Mouse (Mus musculus) MEL (cell line): ENCODE data around the gene Ada. TPM values are rescaled to one million over a fixed set of nuclear protein-coding genes. Genes with fewer than 3 reads are reported as not detected.

ENCODE experiments used
- DNase-seq: peaks from one replicate; pipeline ENCODE4 v3.0.0; 2011; ENCODE audit warnings: low read depth, low spot score
- H3K27ac ChIP-seq: 2 replicates; pipeline ENCODE4 v1.5.1; 2012; ENCODE audit warnings: low read depth, mild to moderate bottlenecking, control low read depth, low read length, moderate library complexity; ENCODE audit not compliant: control insufficient read depth
- H3K27me3 ChIP-seq, 2 experiments: fragments of 150-350 bp in 1 of 2; sonication (generic) in 1 of 2; 2 replicates each; pipeline ENCODE4 v1.6.1; 2012; ENCODE audit warnings: low read length in 2 of 2, mild to moderate bottlenecking in 2 of 2, improper control_type of control experiment in 1 of 2, moderate library complexity in 1 of 2; ENCODE audit not compliant: insufficient read depth in 2 of 2, control insufficient read depth in 1 of 2
- H3K36me3 ChIP-seq, 2 experiments: 2 replicates each; pipeline ENCODE4 v1.6.1; 2012 to 2014; ENCODE audit warnings: low read length in 2 of 2, improper control_type of control experiment in 1 of 2, inconsistent platforms in 1 of 2, mild to moderate bottlenecking in 1 of 2; ENCODE audit not compliant: insufficient read depth in 2 of 2, control insufficient read depth in 1 of 2
- H3K4me1 ChIP-seq, 2 experiments: fragments of 150-350 bp in 1 of 2; sonication (generic) in 1 of 2; 2 replicates each; pipeline ENCODE4 v1.6.1; 2012; ENCODE audit warnings: low read length in 2 of 2, improper control_type of control experiment in 1 of 2, mild to moderate bottlenecking in 1 of 2; ENCODE audit not compliant: insufficient read depth in 2 of 2, control insufficient read depth in 1 of 2
- H3K4me3 ChIP-seq, 2 experiments: fragments of 150-350 bp in 1 of 2; sonication (generic) in 1 of 2; 2 replicates each; pipeline ENCODE4 v1.5.1; 2012; ENCODE audit warnings: low read depth in 2 of 2, low read length in 2 of 2, mild to moderate bottlenecking in 2 of 2, moderate library complexity in 2 of 2, control low read depth in 1 of 2, improper control_type of control experiment in 1 of 2; ENCODE audit not compliant: control insufficient read depth in 1 of 2, insufficient read depth in 1 of 2
- H3K79me2 ChIP-seq: 2 replicates; pipeline ENCODE4 v1.6.1; 2012; ENCODE audit warnings: mild to moderate bottlenecking, low read length, moderate library complexity; ENCODE audit not compliant: control insufficient read depth, poor library complexity, insufficient read depth
- H3K9ac ChIP-seq: 2 replicates; pipeline ENCODE4 v1.6.1; 2012; ENCODE audit warnings: low read depth, mild to moderate bottlenecking, control low read depth, low read length, moderate library complexity; ENCODE audit not compliant: control insufficient read depth, poor library complexity, severe bottlenecking
- H3K9me3 ChIP-seq: fragments of 150-350 bp; sonication (generic); replicated peaks from 2 replicates; pipeline ENCODE4 v1.6.1; 2012; ENCODE audit warnings: mild to moderate bottlenecking, low read length, improper control_type of control experiment, moderate library complexity; ENCODE audit not compliant: insufficient read depth
- CHD1 ChIP-seq: IDR thresholded peaks from 2 replicates; pipeline ENCODE4 v1.6.1; 2012; ENCODE audit warnings: low read depth, mild to moderate bottlenecking, inconsistent platforms, low read length, improper control_type of control experiment
- CHD2 ChIP-seq: IDR thresholded peaks from 2 replicates; pipeline ENCODE4 v1.6.1; 2011; ENCODE audit warnings: low read length, improper control_type of control experiment
- ELF1 ChIP-seq: IDR thresholded peaks from 2 replicates; pipeline ENCODE4 v1.6.1; 2014; ENCODE audit warnings: low read depth, mild to moderate bottlenecking, inconsistent platforms, low read length, improper control_type of control experiment, moderate library complexity
- ETS1 ChIP-seq: IDR thresholded peaks from 2 replicates; pipeline ENCODE4 v1.6.1; 2012; ENCODE audit warnings: low read depth, mild to moderate bottlenecking, inconsistent platforms, low read length, improper control_type of control experiment, moderate library complexity
- GABPA ChIP-seq: IDR thresholded peaks from 2 replicates; pipeline ENCODE4 v1.6.1; 2012; ENCODE audit warnings: low read depth, mild to moderate bottlenecking, inconsistent platforms, low read length, improper control_type of control experiment, moderate library complexity
- GATA1 ChIP-seq: IDR thresholded peaks from 2 replicates; pipeline ENCODE4 v1.6.1; 2011; ENCODE audit warnings: low read depth, low read length, improper control_type of control experiment
- HCFC1 ChIP-seq: IDR thresholded peaks from 2 replicates; pipeline ENCODE4 v1.6.1; 2012; ENCODE audit warnings: low read depth, mild to moderate bottlenecking, inconsistent platforms, low read length, improper control_type of control experiment, moderate library complexity
- MAX ChIP-seq: IDR thresholded peaks from 2 replicates; pipeline ENCODE4 v1.6.1; 2011; ENCODE audit warnings: low read length, improper control_type of control experiment
- MXI1 ChIP-seq: IDR thresholded peaks from 2 replicates; pipeline ENCODE4 v1.6.1; 2011; ENCODE audit warnings: mild to moderate bottlenecking, low read depth, low read length, improper control_type of control experiment
- MYB ChIP-seq: IDR thresholded peaks from 2 replicates; pipeline ENCODE4 v1.6.1; 2011; ENCODE audit warnings: mild to moderate bottlenecking, low read depth, low read length, improper control_type of control experiment
- NELFE ChIP-seq: IDR thresholded peaks from 2 replicates; pipeline ENCODE4 v1.6.1; 2011; ENCODE audit warnings: low read depth, low read length, improper control_type of control experiment
- NRF1 ChIP-seq: IDR thresholded peaks from 2 replicates; pipeline ENCODE4 v1.6.1; 2014; ENCODE audit warnings: low read depth, mild to moderate bottlenecking, inconsistent platforms, low read length, improper control_type of control experiment, moderate library complexity; ENCODE audit not compliant: poor library complexity, insufficient read depth, severe bottlenecking
- POLR2A ChIP-seq, 2 experiments: IDR thresholded peaks; 2 replicates each; pipeline ENCODE4 v1.6.1; 2011 to 2012; ENCODE audit warnings: low read length in 2 of 2, mild to moderate bottlenecking in 2 of 2, control low read depth in 1 of 2, improper control_type of control experiment in 1 of 2, low read depth in 1 of 2, moderate library complexity in 1 of 2; ENCODE audit not compliant: control insufficient read depth in 1 of 2, insufficient read depth in 1 of 2, poor library complexity in 1 of 2
- POLR2AphosphoS2 ChIP-seq: IDR thresholded peaks from 2 replicates; pipeline ENCODE4 v1.6.1; 2011; ENCODE audit warnings: low read length, improper control_type of control experiment
- RCOR1 ChIP-seq: IDR thresholded peaks from 2 replicates; pipeline ENCODE4 v1.6.1; 2012; ENCODE audit warnings: low read depth, mild to moderate bottlenecking, inconsistent platforms, low read length, improper control_type of control experiment
- SIN3A ChIP-seq: IDR thresholded peaks from 2 replicates; pipeline ENCODE4 v1.6.1; 2012; ENCODE audit warnings: low read length, improper control_type of control experiment, inconsistent platforms
- USF2 ChIP-seq, 2 experiments: IDR thresholded peaks; 2 replicates each; pipeline ENCODE4 v1.6.1; 2011 to 2012; ENCODE audit warnings: improper control_type of control experiment in 2 of 2, low read length in 2 of 2, borderline replicate concordance in 1 of 2, inconsistent platforms in 1 of 2, low read depth in 1 of 2, mild to moderate bottlenecking in 1 of 2; ENCODE audit not compliant: insufficient read depth in 1 of 2
- ZC3H11A ChIP-seq: IDR thresholded peaks from 2 replicates; pipeline ENCODE4 v1.6.1; 2012; ENCODE audit warnings: low read depth, mild to moderate bottlenecking, inconsistent platforms, low read length, improper control_type of control experiment
- ZKSCAN1 ChIP-seq: IDR thresholded peaks from 2 replicates; pipeline ENCODE4 v1.6.1; 2012; ENCODE audit warnings: low read depth, mild to moderate bottlenecking, inconsistent platforms, low read length, improper control_type of control experiment, moderate library complexity
- ZMIZ1 ChIP-seq: IDR thresholded peaks from 2 replicates; pipeline ENCODE4 v1.6.1; 2012; ENCODE audit warnings: low read depth, mild to moderate bottlenecking, inconsistent platforms, low read length, improper control_type of control experiment, moderate library complexity
- ZNF384 ChIP-seq: IDR thresholded peaks from 2 replicates; pipeline ENCODE4 v1.6.1; 2012; ENCODE audit warnings: low read depth, mild to moderate bottlenecking, inconsistent platforms, low read length, improper control_type of control experiment
- polyA plus RNA-seq, 2 experiments: library from polyadenylated mRNA; stranded (reverse) in 1 of 2; unstranded in 1 of 2; fragments of >175 nt in 1 of 2; fragments of >200 nt in 1 of 2; gene quantifications; 2 replicates each; pipeline versions ENCODE4 v1.2.1 to v1.2.4; 2012; ENCODE audit warnings: low replicate concordance in 2 of 2, low read depth in 1 of 2; ENCODE audit not compliant: insufficient read length in 2 of 2, insufficient read depth in 1 of 2, missing spikeins in 1 of 2
- total RNA-seq: library from RNA; depleted of rRNA; stranded (reverse); fragments of 300-350 nt; gene quantifications from 2 replicates; pipeline ENCODE4 v1.2.3, GENCODE M21; 2012

Gene Ada
- total and polyA plus RNA-seq, 3 experiments, result 35.1 to 36.5 TPM; not detected in 1

DNA sequence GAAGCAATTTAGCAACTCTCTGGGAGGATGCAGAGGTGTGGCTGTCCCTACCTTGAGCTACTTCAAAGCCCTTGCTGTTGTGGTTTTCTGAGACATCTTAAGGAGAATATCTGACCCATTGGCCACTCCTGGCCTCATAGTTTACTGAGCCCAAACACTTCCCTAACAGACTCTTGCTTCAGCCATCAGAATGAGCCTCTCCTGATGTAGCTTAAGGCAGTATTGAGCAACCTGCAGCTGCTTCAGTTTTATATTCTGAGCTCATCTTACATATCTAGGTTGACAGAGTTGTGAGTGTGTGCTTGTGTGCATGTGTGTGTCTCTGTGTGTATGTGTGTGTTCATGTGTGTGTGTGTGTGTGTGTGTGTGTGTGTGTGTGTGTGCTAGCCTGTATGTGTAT, 16.2 kb upstream of the Ada start:
- Histone ChIP-seq H3K9me3 (no peaks in the 10 kb centered on the region), H3K27me3 (peaks cover 14 to 20% of the 10 kb centered on the region in 2 experiments), H3K36me3 (no peaks in the 10 kb centered on the region), H3K79me2 (no peaks in the 10 kb centered on the region; the same call in 1 of the 2 replicates), H3K9ac (no peak overlapping the region), H3K4me3 (no peak overlapping the region), H3K4me1 (no peaks in the 10 kb centered on the region), H3K27ac (no peak overlapping the region)
- TF ChIP-seq NELFE (no peak), MAX (no peak), POLR2AphosphoS2 (no peak), ZC3H11A (no peak), ELF1 (no peak)
- no peak for DNase-seq

DNA sequence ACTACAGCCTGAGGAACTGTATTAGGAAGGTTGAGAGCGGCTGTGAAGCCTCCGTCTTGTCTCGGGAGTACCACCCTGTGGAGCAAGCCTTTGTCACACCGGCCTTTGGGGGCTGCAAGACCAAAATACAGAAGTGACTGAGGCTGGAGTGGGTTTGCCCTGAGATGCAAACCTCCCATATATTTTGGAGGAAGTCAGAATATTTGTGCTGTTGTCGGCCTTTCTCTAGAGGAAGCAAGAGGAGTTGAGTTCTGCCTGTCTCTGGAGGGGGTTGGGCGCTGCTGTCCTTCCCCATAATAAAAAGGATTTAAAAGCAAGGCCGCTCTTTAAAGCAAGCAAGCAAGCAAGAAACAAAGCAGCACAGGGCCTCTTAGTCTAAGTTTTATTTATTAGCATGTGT, 11.4 kb upstream of the Ada start:
- Histone ChIP-seq H3K27ac (no peak overlapping the region), H3K9me3 (no peaks in the 10 kb centered on the region), H3K9ac (no peak overlapping the region)
- TF ChIP-seq CHD1 (no peak), POLR2A (IDR thresholded peaks at IDR 0.05; ENCODE audit: control insufficient read depth in 1 of 2, insufficient read depth in 1 of 2, low read depth in 1 of 2, low read length in 2 of 2, poor library complexity in 1 of 2) (no peak)
- TF ChIP-seq, all 39 proteins: peak for 0
- no peak for DNase-seq
- Histone ChIP-seq H3K4me3 (no peak overlapping the region), H3K27me3 (peaks cover 6 to 9% of the 10 kb centered on the region in 2 experiments), H3K36me3 (no peaks in the 10 kb centered on the region), H3K4me1 (no peaks in the 10 kb centered on the region), H3K79me2 (no peaks in the 10 kb centered on the region; the same call in 1 of the 2 replicates)

DNA sequence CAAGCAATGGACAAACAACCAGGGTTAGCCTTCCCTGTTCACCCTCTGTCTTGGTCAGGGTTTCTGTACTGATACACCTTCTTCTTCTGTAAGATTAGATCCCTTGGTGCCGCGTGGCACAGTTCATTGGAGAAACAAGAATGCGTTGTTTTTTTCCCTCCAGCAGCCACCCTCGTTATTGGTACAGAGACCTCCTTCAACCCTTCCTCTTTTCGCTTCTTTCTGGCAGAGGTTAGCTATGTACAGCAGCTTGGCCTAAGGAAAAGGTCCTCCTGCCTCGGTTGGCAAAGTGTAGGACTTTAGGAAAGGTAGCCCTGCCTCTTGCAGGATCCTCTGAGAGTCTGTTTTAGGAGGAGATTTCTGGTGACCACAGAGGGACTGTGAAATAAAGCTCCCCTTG, 10.6 kb upstream of the Ada start:
- TF ChIP-seq ZNF384, result no peak
- TF ChIP-seq GATA1, result no peak
- TF ChIP-seq ZKSCAN1, result no peak
- DNase-seq, result no peak
- Histone ChIP-seq H3K36me3 (no peaks in the 10 kb centered on the region), H3K4me1 (no peaks in the 10 kb centered on the region), H3K9me3 (no peaks in the 10 kb centered on the region), H3K27ac (no peak overlapping the region), H3K9ac (no peak overlapping the region), H3K27me3 (peaks cover 12% of the 10 kb centered on the region in 2 experiments), H3K4me3 (no peak overlapping the region), H3K79me2 (no peaks in the 10 kb centered on the region; the same call in 1 of the 2 replicates)

DNA sequence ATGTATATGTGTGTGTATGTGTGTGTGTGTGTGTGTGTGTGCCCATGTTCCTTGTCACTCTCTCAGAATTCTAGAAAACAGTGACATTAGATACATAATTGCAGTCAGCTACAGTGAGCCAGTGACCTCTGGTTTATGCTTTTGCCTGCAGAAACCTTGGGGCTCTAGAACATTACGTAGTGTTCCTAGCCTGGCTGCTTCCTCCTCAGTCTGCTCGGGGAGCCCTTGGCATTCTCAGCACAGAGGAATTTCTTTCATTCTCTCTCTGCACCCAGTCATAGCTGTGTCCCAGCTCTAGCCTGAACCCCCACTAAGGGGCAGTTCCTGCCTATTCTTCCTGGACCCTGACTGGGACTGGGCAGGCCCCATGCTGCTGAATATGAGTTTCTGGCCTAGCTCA, 8.1 kb upstream of the Ada start:
- no peaks in the 10 kb centered on the region for H3K9me3 ChIP-seq
- H3K4me3 ChIP-seq, result no peak overlapping the region
- no peak for DNase-seq
- H3K36me3 ChIP-seq, result no peaks in the 10 kb centered on the region
- H3K27ac ChIP-seq, result no peak overlapping the region
- peaks cover 5 to 12% of the 10 kb centered on the region in 2 experiments for H3K27me3 ChIP-seq
- no peaks in the 10 kb centered on the region for H3K4me1 ChIP-seq
- no peak overlapping the region for H3K9ac ChIP-seq
- no peaks in the 10 kb centered on the region for H3K79me2 ChIP-seq
- no peak for TF ChIP-seq MAX
- no peak for TF ChIP-seq USF2 (IDR thresholded peaks at IDR 0.05; ENCODE audit: borderline replicate concordance in 1 of 2, insufficient read depth in 1 of 2, low read depth in 1 of 2, low read length in 2 of 2)
- TF ChIP-seq POLR2AphosphoS2, result no peak
- TF ChIP-seq SIN3A, result no peak
- TF ChIP-seq ELF1, result no peak
- TF ChIP-seq HCFC1, result no peak
- no peak for TF ChIP-seq ETS1
- TF ChIP-seq ZKSCAN1, result no peak
- TF ChIP-seq ZNF384, result no peak
- no peak for TF ChIP-seq ZMIZ1
- TF ChIP-seq RCOR1, result no peak
- no peak for TF ChIP-seq MYB
- no peak for TF ChIP-seq NRF1
- no peak for TF ChIP-seq GABPA
- TF ChIP-seq MXI1, result no peak
- TF ChIP-seq CHD2, result no peak
